Mouse (Mus musculus) liver, postnatal 0 days (tissue): ENCODE measurements around the gene Ap3b1.

Experiments used
- CTCF ChIP-seq: sonication (generic); IDR thresholded peaks from 2 replicates; pipeline ENCODE4 v1.5.1; 2016; ENCODE audit warnings: antibody characterized with exemption, low read depth
- EP300 ChIP-seq: IDR thresholded peaks from 2 replicates; pipeline ENCODE4 v1.6.1; 2016; ENCODE audit warnings: antibody characterized with exemption, low read depth, mild to moderate bottlenecking

DNA sequence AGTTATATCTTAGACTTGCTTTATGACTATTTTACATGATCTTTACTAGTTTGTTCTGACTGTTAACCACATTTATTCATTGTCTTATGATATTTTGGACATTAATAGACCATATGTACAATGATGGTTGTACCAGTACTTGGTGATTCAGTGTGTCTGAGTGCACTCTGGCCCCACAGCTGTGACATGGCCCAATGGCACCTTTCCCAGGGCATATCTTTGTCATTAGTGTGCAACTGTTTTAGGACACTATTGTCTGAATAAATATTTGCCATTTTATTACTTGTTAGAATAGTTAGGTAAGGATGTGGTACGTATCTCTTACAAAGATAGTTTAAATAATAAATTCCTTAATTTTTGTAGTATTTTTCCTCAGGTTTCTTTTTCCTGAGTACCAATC is 109.8 kb downstream of the Ap3b1 start:
- TF ChIP-seq CTCF (no peak), EP300 (no peak)
